ENCODE assay signal across 8 mouse cellular contexts in the genomic region with DNA sequence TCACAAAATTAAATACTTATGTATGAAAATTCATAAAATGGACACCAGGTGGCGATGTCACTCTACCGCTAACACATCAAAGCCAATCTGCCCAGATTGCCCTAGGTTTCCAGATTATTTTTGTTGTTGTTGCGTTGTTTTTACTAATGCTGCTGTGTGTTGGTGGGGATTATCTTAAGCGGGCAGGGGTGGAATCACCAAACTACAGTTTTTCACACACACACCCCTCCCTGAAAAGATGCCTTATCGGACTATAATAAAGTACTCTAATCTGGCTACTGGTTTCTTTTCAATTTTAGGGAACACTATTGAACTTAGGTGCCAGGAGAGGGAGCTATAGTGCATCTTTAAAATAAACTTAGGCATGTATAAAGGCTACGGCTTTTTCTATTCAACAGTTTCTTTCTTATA. TPM values are rescaled to one million over a fixed set of nuclear protein-coding genes. Genes with fewer than 3 reads are reported as not detected.
DNase-seq lines count a peak whose midpoint lies in the region; ATAC-seq and TF ChIP-seq lines count a peak whose summit lies in the region.

No protein-coding gene starts in this region.

- no peaks in the 10 kb centered on the region for H3K79me3 ChIP-seq in C2C12 (ENCODE audit: low read depth)

- H3K36me3 ChIP-seq in C2C12 (ENCODE audit: control insufficient read depth, insufficient read depth): no peaks in the 10 kb centered on the region
- no peaks in the 10 kb centered on the region for H3K36me3 ChIP-seq in heart, embryonic 15.5 days
- H3K36me3 ChIP-seq in liver, embryonic 11.5 days (ENCODE audit: control insufficient read depth, insufficient read depth, low read length): no peaks in the 10 kb centered on the region

- DNase-seq in R1 (ENCODE audit: low read depth, low spot score): peak; percentile 68
- peak; percentile 61 for DNase-seq in embryo, embryonic 9.5 days (ENCODE audit: extremely low spot score)
- DNase-seq in kidney, postnatal 10 days: peak; percentile 31
- peak; percentile 54 for DNase-seq in liver, embryonic 11.5 days (ENCODE audit: low spot score)
- peak; percentile 93 for DNase-seq in naive thymus-derived CD4-positive, alpha-beta T cell, adult 2 months (ENCODE audit: low read depth)
- peak; percentile 51 for DNase-seq in thymus, postnatal 25 days

- TF ChIP-seq CTCF in C2C12 (IDR thresholded peaks at IDR 0.05; ENCODE audit: control insufficient read depth, insufficient read depth, insufficient read length): peak; percentile 24

- peak overlapping the region; percentile 61 for H3K4me2 ChIP-seq in heart, embryonic 15.5 days
- peak overlapping the region; percentile 47 for H3K4me2 ChIP-seq in liver, embryonic 11.5 days

- H3K79me2 ChIP-seq in C2C12 (ENCODE audit: control insufficient read depth, insufficient read depth): no peaks in the 10 kb centered on the region

- H3K4me3 ChIP-seq in C2C12 (ENCODE audit: insufficient read depth, poor library complexity, severe bottlenecking): no peak overlapping the region
- H3K4me3 ChIP-seq in heart, embryonic 15.5 days: peak overlapping the region; percentile 46
- H3K4me3 ChIP-seq in liver, embryonic 11.5 days (ENCODE audit: low read depth, low read length): peak overlapping the region; percentile 30; the same call in 1 of the 2 replicates

- WGBS in heart, embryonic 15.5 days: 5% methylated on average over 6 of the region's 6 CpGs
- WGBS in liver, embryonic 11.5 days: 8% methylated on average over 6 of the region's 6 CpGs

- no peaks in the 10 kb centered on the region for H3K27me3 ChIP-seq in C2C12 (ENCODE audit: control insufficient read depth, insufficient read depth, insufficient read length)
- H3K27me3 ChIP-seq in heart, embryonic 15.5 days: no peaks in the 10 kb centered on the region
- no peaks in the 10 kb centered on the region for H3K27me3 ChIP-seq in liver, embryonic 11.5 days (replicated peaks; ENCODE audit: control insufficient read depth, insufficient read depth, low read length)

- no peak overlapping the region for H3ac ChIP-seq in C2C12 (ENCODE audit: control insufficient read depth, insufficient read length, low read depth)

- H3K9me3 ChIP-seq in heart, embryonic 15.5 days (replicated peaks): no peaks in the 10 kb centered on the region
- no peaks in the 10 kb centered on the region for H3K9me3 ChIP-seq in liver, embryonic 11.5 days (ENCODE audit: control insufficient read depth, low read length)

- 0 out of 2 replicates have a peak, but pooled peaks cover 2% of the 10 kb centered on the region for H3K4me1 ChIP-seq in heart, embryonic 15.5 days (replicated peaks)
- H3K4me1 ChIP-seq in liver, embryonic 11.5 days (replicated peaks; ENCODE audit: control insufficient read depth, insufficient read depth, low read length): no peaks in the 10 kb centered on the region

- no peak for ATAC-seq in heart, embryonic 15.5 days (replicated peaks; ENCODE audit: insufficient number of reproducible peaks, insufficient read depth, low FRiP score, low read depth)
- ATAC-seq in liver, embryonic 11.5 days (replicated peaks; ENCODE audit: low FRiP score): peak; percentile 61

- no peak overlapping the region for H3K9ac ChIP-seq in heart, embryonic 15.5 days
- H3K9ac ChIP-seq in liver, embryonic 11.5 days (ENCODE audit: low read depth, low read length): no peak overlapping the region

- H3K27ac ChIP-seq in heart, embryonic 15.5 days: no peak overlapping the region
- no peak overlapping the region for H3K27ac ChIP-seq in liver, embryonic 11.5 days (ENCODE audit: low read depth, low read length)

TF ChIP-seq in C2C12, 6 proteins besides CTCF, POLR2A, EP300 and RAD21:
- TF ChIP-seq MYOG (IDR thresholded peaks at IDR 0.05; ENCODE audit: control insufficient read depth, extremely low read depth, insufficient read length) (no peak), MAX (IDR thresholded peaks at IDR 0.05) (no peak), USF1 (IDR thresholded peaks at IDR 0.05; ENCODE audit: low read depth) (no peak), FOSL1 (IDR thresholded peaks at IDR 0.05; ENCODE audit: insufficient read depth, low read length, poor library complexity, severe bottlenecking) (no peak), MYOD1 (IDR thresholded peaks at IDR 0.05; ENCODE audit: control insufficient read depth, insufficient read length, low read depth) (no peak), CEBPB (IDR thresholded peaks at IDR 0.05; ENCODE audit: low read depth) (no peak)

RNA-seq across cellular contexts. Expression of gene Fabp7, which starts 41.1 kb away (rescaled TPM):
- polyA plus RNA-seq in C2C12 (2012; fragmentation: generic; extraction: Trizol): 3.9 TPM
- polyA plus RNA-seq in heart, embryonic 15.5 days (2015; fragmentation: Nextera tagmentation; extraction: Ambion mirVana): 13.0 and 14.6 TPM in 2 replicates
- polyA plus RNA-seq in liver, embryonic 11.5 days (2014; fragmentation: Nextera tagmentation; extraction: Ambion mirVana): 1.9 and 2.8 TPM in 2 replicates

RNA-seq across cellular contexts. Expression of gene Smpdl3a, which starts 50.5 kb away (rescaled TPM):
- polyA plus RNA-seq in C2C12 (2012; fragmentation: generic; extraction: Trizol): 3.8 TPM
- polyA plus RNA-seq in heart, embryonic 15.5 days (2015; fragmentation: Nextera tagmentation; extraction: Ambion mirVana): 33.2 and 35.6 TPM in 2 replicates
- 9.0 and 13.4 TPM in 2 replicates for polyA plus RNA-seq in liver, embryonic 11.5 days (2014; fragmentation: Nextera tagmentation; extraction: Ambion mirVana)

Comparison
In these comparisons a context has a peak if more than half of its experiments do, and no peak if none do; other contexts are left out.
1. DNase-seq: peak in every context shown above with its lines; median percentile 93 in naive thymus-derived CD4-positive, alpha-beta T cell, adult 2 months; 68 in R1; 61 in embryo, embryonic 9.5 days; 54 in liver, embryonic 11.5 days; 51 in thymus, postnatal 25 days; 31 in kidney, postnatal 10 days.